Mouse (Mus musculus): ENCODE results near the gene Padi4.

DNA sequence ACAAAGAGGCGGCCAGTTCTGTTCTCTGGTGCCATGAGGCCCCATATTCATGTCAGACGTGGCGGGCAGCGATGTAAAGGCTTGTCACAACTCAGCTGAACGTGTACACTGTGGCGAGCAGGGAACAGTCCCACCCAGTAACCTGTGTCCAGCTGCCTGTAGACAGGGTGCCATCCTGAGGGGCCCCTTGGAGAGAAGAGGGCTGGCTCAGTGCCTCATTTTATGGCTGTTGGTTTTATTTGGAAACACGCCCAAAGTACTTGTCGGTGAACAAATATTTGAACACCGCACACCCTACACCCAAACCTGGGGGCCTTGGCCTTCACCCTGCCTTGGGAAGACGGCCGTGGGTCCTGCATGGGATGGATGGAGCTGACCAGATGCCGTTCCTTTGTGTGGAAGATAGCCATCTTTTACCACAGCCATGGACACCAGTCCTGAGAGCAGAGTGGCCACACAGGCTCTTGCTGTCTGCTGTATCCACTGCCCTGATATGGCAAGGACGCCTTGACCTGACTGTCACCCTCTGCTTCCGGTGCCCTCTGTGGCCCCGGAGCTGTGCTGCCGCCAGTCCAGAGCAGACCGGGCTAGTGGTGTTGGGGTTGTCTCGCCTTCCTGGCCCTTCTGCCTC lies 65.6 kb downstream of the Padi4 start:
- TF ChIP-seq MAFK (IDR thresholded peaks at IDR 0.05; ENCODE audit: insufficient read depth, low read depth, low read length) (no peak), HCFC1 (IDR thresholded peaks at IDR 0.05; ENCODE audit: borderline replicate concordance, insufficient read depth, low read length) (no peak), ZNF384 (IDR thresholded peaks at IDR 0.05; ENCODE audit: low read depth, low read length) (no peak), CHD2 (IDR thresholded peaks at IDR 0.05; ENCODE audit: low read depth, low read length) (no peak)
